Mouse (Mus musculus): Measurements from ENCODE around the gene Adarb1.

Gene Adarb1

DNA sequence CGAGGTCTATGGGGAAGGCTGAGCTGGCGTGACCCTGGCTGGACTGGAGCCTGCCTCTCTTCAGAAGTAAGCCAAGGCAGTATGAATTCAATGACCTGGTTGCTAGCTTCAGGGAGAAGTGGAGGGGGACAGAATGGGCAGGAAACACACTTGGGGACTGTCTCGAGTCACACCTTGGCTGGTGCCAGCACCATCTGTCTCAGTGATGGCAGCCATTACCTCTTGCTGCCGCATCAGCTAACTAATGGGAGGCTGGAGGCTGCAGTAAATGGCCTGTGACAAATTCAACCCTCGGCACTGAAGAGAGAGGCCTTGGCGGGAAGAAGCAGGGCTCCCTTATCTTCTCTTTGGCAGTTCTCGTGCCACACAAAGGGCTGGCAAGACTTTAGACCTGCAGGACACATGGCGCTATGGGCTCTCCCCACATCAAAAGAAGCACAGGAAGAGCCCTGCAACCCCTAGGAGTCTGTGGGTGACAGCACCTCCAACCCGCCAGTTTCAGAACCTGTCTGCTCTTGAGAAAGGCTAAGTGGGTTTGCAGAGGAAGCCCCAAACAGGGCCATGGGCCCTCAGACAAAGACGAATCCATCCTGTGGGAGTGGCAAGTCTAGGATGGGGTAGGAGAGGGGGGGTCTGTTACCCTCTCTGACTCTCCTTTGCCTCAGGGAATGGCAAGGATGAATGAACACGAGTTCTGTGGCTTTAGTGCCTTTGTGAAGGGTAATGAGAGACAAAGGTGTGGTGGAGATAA lies 144.9 kb downstream of the Adarb1 start:
- in situ Hi-C loops (cut with MboI, MseI) = no loop called here

DNA sequence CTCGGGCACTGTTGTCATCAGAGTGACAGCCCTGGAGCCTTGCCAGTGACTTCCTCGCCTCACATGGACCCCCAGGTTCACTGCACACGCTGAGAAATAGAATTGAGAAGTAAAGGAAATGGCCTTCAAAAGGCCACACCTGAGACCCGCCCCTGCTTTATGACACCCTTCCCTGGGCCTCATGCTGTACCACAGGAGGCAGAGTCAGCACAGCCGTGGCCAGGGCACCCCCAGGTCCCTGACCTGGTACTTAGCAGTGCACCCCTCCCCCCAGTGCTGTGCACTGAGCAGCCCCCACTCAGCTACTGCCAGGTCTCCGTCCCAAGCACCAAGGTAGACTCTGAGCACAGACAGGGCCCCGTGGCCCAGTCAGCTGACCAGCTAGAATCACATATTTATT lies 148.9 kb downstream of the Adarb1 start:
- in situ Hi-C loops (cut with MboI, MseI) = no loop called here

DNA sequence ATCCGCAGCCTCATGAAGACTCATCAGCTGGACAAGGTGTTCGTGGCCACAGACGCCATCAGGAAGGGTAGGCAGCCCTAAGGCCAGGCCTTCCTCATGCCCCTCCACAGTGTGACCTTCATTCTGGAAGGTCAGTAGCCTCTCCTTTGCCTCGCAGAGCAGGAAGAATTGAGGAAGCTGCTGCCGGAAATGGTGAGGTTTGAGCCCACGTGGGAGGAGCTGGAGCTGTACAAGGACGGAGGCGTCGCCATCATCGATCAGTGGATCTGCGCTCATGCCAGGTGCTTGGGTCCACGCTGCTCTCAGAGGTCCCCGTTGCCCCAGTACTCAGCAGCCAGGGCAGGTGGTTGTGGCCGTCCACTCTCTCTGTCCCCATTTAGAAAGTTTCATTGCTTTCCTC lies 151.0 kb downstream of the Adarb1 start:
- in situ Hi-C loops (cut with MboI, MseI) = no loop called here

DNA sequence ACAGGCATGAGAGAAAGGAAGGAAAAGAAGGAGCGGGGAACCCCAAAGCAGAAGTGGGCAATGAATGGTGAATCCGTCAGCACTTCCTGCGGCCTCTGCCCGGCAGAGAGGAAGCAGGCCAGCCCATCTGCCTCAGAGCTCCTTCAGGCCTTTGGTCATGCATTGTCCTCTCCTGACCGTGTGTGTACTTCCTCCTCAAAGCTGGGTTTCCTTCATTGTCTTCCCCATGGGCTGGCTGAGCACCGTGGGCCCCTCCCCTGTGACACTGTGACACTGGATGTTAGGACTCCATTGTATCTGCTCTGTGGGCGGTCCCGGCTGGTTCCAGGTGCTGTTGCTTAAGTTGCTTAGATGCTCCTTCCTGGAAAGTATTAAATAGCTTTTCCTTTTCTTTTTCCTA lies 151.8 kb downstream of the Adarb1 start:
- in situ Hi-C loops (cut with MboI, MseI) = no loop called here

DNA sequence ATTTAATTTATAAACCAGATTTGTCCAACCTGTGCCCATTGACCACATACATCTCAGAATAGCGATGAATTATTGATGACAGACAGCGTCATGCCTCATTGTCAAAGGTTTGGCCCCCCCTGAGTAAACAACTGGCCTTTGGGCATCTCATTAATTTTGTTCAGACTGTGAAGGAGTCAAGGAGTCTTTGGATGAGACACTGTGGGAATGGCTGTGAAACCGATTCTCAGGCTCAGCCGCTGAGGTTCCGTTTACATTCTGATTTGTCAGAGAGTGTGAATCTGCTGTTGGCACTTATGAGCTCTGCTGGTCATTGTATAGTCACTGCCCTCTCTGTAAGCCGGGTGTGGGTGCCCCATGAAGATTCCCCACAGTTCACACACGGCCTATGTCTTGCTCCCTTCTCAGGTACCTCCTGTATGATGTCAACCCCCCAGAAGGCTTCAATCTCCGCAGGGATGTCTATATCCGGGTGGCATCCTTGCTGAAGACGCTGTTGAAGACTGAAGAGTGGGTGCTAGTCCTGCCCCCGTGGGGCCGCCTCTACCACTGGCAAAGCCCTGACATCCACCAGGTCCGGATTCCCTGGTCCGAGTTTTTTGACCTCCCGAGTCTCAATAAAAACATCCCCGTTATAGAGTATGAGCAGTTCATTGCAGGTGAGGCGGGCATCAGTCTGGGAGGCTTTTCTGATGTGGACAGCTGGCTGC lies 157.7 kb downstream of the Adarb1 start:
- in situ Hi-C loops (cut with MboI, MseI) = no loop called here

DNA sequence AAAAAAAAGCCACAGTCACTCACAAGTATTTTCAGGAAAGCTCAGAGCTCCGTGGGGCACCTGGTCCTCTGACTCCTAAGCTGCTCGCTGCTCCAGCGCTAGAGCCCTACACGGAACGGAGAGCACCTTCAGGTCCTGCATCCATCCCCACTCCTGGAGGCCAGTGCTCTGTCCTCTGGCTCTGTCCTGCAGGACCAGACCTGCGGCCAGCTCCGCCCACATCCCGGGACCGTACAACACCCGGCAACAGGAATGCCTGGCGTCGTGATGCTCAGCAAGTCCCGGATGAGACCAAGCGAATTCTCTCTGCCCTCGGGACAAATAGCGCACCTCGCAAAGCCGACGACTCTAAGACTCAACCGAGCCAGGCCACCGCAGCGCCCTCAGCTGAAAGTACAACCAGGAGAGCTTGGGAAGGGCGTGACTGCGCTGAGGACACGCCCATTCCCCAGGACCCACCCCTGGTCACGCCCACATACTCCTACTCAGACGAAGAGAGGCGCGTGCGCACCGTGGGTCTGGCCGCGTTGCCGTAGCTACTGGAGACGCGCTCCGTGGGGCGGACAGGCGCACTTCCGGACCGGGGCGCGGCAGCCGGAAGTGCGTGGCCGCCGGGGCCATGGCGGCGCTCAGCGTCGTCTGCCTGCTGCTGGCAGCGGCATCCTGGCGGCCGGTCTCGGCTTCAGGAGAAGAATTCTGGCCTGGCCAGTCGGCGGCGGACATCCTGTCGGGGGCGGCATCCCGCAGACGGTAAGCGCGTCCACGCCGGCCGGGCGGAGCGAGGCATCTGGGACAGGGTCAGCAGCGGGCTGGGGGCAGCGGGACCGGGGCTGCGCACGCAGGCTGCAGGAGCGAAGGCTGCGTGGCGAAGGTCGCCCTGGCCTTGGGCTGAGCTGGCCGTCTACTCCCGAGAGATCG lies 159.1 kb downstream of the Adarb1 start, which contains the start of gene Pofut2:
Gene Pofut2 (plus strand): TSS at position 515 of the 918 bp plus-strand sequence.
- in situ Hi-C loops (cut with MboI, MseI) = no loop called here

DNA sequence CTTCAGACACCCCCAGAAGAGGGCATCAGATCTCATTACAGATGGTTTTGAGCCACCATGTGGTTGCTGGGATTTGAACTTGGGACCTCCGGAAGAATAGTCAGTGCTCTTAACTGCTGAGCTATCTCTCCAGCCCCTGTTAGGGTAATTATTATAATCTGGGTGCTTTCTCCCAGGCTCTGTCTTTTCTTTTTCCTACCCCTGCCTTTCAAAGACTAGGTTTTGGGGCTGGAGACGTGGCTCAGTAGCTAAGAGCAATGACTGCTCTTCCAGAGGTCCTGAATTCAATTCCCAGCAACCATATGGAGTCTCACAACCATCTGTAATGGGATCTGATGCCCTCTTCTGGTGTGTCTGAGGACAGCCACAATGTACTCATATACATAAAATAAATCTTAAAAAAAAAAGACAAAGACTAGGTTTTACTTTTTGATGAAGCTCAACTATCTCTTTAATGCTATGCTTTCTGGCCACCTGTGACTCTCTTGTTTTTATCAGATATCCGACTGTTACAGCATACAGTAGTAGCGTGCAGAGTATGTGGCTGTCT lies 160.0 kb downstream of the Adarb1 start:
- in situ Hi-C loops (cut with MboI, MseI) = no loop called here

DNA sequence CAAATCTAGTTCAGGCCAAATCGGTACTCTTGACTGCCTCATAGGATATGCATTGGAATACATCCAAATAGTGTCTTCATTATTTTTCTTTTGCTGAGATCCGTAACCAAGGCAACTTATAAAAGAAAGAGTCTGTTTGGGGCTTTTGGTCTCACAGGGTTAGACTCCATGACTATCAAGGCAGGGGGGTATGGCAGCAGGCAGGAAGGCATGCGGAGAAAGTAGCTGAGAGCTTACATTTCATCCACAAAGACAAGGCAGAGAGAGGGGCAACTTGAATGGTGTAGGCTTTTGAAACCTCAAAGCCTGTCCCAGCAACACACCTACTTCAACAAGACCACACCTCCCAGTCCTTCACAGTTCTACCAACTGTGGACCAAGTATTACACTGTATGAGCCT lies 162.4 kb downstream of the Adarb1 start:
- in situ Hi-C loops (cut with MboI, MseI) = no loop called here

DNA sequence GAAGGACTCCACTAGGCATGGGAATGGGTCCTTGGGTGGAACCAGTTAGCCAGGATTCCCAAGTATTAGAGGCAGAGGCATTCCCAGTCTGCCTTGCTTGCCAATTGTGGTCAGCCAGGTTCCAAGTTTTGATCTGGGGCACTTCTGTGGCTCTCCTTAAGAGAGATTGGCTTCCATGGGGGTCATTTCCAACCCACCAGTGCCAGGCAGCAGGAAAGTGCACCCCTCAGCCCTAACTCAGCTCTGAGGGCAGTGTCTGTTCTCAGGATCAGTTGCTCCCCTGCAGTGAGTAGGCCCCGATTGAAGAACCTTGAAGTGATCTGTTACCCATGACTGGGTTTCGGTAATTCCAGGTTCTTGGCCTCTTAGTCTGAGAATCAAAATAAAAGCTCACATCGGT lies 162.8 kb downstream of the Adarb1 start:
- in situ Hi-C loops (cut with MboI, MseI) = no loop called here

DNA sequence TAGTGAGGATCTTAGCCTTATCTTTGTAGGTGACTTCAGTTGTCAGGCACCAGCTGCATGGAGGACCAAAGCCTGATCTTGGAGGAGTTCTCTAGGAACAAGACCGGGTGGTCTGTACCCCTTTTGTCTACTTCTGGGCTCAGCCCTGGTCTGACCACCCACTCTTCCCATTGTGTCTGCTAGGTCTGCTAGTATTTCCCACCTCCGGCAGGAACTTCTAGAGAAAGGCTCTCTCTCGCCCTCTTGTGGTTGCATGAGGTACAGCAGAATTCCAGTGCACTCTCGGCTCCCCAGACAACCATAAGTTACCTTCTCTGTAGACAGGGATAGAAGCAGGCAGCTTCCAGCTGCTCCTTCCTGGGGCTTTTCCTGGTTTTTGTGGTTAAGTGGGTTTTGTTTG lies 165.3 kb downstream of the Adarb1 start:
- in situ Hi-C loops (cut with MboI, MseI) = loop anchor here (5.0 kb wide), 1 partner anchor 120 kb away; no protein-coding TSS in a partner anchor

DNA sequence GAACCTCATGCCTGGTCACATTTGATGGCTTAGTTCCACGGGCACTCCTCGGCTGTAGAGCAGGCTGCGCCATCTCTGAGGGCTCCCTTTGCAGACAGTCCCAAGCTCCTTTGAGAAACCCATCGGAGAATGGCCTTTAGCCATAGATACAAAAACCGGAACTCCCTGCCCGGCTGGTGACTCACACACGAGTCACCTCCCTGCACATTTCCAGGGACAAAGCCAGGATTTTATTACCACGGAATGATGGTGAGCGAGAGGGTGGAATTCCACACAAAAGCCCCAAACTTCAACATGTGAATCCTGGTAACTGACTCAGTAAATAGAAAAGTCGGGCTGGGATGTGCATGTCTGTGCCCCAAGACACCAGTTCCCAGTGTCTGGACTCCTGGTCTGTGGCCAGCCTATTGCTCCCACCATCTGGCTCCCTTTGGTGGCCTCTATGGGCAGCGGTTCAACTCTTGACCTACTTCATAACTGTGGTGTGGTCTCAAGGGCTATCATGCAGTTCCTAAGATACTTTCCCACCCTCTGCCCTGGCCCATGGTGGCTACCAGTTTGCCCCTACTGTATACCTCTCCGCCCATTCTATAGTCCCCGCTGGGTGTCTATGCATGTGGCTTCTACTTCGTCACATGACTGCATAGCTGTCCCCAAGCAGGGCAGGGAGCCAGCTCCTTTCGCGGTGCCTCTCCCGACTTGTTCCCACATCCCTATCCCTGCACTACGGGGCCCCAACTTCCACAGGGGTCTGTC lies 166.1 kb downstream of the Adarb1 start:
- in situ Hi-C loops (cut with MboI, MseI) = loop anchor here (5.0 kb wide), 1 partner anchor 120 kb away; no protein-coding TSS in a partner anchor

DNA sequence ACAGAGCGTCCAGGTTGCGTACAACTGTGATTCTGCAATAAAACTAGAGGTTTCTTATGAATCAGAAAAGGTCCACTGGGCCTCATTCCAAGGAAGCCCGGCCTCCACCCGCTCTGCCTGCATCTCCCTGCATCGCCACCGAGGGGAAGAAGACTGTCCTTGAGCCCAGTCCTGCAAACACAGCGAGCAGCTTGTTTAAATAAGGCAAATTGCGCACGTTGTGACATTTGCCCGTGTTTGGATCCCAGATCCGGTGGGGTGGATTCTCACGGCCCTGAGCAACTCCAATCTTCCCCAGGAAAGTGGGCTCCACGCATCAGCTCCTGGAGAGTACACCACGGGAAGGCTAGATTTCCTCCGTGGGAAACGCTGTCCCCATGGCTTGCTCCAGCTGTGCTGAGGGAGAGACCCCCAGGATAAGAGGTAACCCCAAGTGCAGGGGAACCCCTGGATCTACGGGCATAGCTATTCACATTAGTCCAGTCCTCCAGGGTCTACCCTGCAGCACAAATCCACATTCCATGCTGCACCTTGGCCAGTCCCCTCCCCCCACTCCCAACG lies 166.8 kb downstream of the Adarb1 start:
- in situ Hi-C loops (cut with MboI, MseI) = loop anchor here (5.0 kb wide), 1 partner anchor 119 kb away; no protein-coding TSS in a partner anchor

DNA sequence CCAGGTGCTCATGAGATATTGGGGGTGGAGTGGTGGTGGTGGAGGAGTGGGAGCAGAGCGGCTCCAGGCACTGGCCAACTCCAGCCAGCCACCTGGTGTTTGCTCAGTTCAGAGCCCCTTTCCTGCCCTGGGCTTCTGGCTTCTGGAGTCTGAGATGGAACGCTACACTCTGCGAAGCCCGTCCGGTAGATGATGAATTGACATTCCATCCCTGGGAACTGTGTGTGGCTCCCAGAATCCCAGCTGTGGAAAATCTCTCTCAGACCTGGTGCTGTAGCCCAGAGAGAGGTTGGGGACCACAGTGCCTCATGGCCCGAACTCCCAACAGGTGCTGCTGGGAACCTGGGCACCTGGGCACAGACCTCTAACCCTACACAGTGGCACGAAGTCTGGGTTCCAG lies 170.4 kb downstream of the Adarb1 start:
- in situ Hi-C loops (cut with MboI, MseI) = no loop called here

DNA sequence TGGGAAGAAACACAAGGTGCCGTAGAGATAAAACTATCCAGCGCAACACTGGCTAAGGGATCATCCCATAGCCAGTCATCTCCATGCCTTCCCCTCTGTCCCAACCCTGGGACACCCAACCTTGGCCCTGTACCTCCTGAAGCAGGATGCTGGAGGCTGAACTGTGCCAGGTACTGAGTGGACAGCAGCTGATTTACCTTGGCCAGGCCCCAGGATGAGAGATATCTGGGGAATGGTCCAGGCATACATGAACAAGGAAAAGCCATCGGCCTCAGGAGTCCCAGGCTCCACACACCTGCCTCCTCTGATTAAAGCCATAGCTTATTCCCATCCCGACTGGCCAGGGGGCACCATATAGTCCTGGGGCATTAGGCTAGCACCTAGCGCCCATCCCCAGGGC lies 171.0 kb downstream of the Adarb1 start:
- in situ Hi-C loops (cut with MboI, MseI) = no loop called here

DNA sequence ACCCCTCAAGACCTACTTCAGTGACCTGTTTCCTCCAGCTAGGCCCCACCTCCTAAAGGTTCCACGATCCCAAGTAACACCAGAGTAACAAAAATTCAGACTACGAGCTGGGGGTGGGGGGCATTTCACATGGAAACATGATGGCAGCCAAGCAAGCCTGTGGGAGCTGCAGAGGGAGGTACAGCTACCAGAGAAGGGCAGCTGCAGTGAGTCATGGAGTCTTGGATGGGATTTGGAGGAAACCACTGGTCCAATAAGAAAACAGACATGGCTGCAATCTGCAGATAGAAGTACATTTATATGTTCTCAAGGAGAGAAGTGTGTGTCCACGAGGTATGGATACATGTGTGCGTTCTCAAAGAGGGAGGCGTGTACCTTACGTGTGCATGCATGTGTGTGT lies 173.3 kb downstream of the Adarb1 start:
- in situ Hi-C loops (cut with MboI, MseI) = no loop called here

DNA sequence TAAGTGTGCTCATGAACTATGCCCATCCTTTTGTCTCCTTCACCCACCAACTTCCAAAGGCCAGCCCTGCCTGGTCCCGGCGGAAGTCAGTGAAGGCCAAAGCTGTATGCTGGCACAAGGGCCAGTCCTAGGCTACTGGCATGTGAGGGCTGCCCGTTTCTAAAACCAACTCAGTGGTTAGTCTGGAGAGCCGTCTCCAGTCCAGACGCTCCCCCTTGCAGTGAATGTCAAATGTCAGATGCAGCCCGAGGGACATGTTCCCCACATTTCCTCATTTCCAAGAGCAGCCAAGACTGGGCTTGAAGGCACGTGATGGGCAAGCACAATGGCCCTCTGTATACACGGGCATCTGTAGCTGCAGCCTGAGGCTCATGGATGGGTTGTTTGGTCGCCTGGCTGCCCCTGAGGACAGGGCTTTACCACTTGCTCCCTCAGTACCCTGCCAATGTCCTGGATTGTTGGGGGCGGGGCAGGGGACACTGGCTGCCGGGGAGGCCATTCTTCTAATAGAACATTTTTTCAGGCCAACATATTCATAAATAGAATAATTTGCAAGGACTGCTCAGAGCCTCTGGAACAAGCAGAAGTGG lies 174.4 kb downstream of the Adarb1 start:
- in situ Hi-C loops (cut with MboI, MseI) = no loop called here

DNA sequence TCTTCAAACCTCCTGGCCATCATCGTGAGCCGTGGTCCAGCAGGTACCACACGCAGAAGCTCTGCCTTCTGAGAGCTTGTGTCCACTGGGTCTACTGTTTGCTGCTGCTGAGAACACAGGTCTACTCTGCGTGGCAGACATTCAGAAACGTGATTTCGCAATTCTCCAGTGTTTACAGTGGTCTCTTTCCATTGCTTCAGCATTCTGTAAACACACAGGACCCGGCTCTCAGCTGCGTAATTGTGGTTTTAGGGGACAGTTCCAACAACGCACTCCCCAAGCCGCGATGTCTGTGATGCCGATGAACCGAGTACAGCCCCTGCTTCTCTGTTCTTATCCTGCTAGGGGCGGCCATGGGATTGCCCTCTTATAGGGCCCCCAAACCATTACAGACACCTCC lies 175.2 kb downstream of the Adarb1 start:
- in situ Hi-C loops (cut with MboI, MseI) = no loop called here

DNA sequence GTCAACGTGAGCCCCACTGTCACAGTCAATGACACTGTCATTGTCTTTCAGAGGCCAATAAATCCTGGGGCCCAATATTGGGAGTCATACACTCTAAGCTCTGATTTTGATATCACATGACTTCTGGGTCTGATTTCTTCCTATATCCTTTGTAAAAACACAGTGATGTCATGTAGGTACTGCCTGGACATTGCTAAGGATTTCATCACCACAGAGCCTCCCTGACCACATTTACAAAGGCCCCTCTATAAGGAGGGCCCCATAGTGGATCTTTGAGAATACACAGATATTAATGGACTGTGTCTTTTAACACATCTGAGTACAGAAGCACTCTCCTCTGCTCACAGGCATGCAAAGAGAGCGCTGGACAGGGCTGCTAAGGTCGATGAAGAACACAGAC lies 175.7 kb downstream of the Adarb1 start:
- in situ Hi-C loops (cut with MboI, MseI) = no loop called here

DNA sequence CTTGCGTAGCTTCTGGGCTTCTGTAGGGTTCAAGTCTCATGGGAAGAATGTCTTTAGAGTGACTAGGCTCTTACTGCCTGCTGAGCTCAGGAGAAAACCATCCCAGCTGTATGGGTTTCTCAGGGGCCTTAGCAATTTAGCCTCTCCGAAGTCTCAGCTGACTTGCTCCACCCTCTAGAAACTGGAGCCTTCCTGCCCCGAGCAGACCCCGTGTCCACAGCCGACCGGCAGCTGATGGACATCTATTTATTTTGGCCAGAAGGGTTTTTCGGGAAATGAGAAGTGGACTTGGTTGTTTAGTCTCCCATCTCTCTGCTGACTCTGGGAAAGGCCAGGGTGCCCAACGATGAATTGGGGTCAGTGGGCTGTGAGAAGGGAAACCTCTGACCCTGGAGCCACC lies 177.3 kb downstream of the Adarb1 start:
- in situ Hi-C loops (cut with MboI, MseI) = no loop called here
